Mouse (Mus musculus): ENCODE results near the gene Tspan14. TPM values are rescaled to one million over a fixed set of nuclear protein-coding genes. Genes with fewer than 3 reads are reported as not detected.

Gene Tspan14
- polyA plus RNA-seq, 1 experiment from 2014 or later = 72.3 TPM

GRCm38 (mm10) chr14:40928897-40929296 lies 37.7 kb downstream of the Tspan14 start:
- no peaks in the 10 kb centered on the region for H3K36me3 ChIP-seq
- H3K4me3 ChIP-seq (replicated peaks) = no peak overlapping the region
- no peaks in the 10 kb centered on the region for H3K9me3 ChIP-seq
- WGBS = 77% methylated on average over 5 of the region's 5 CpGs
- H3K27me3 ChIP-seq (replicated peaks) = no peaks in the 10 kb centered on the region
- ATAC-seq (ENCODE audit: insufficient read depth, low FRiP score, low read depth) = no peak
- H3K4me2 ChIP-seq = no peak overlapping the region
- no peak overlapping the region for H3K9ac ChIP-seq
- no peak overlapping the region for H3K27ac ChIP-seq
- peaks cover 23% of the 10 kb centered on the region; the same call in 1 of the 2 replicates for H3K4me1 ChIP-seq

DNA sequence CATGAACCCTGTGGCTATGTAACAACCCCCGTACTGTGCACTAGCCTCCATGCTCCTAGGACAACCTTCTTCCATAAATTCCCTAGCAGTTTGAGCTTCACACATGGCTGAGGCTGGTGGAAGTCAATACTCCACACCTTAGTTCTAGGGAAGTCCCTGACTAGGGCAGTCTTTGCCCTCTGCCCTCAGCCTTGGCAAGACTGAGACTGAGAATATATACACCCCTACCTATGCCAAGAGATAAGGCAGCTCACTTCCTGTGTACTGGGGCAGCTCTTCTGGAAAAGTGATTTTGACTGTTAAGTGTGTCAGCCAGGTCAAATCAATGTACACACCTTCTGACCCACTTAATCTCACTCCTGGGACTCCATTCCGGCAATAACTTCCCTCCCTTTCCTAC lies 39.6 kb downstream of the Tspan14 start:
- H3K4me1 ChIP-seq = peaks cover 18% of the 10 kb centered on the region; the same call in 1 of the 2 replicates
- WGBS = 42% methylated on average over 2 of the region's 2 CpGs
- no peak overlapping the region for H3K4me3 ChIP-seq (replicated peaks)
- no peak overlapping the region for H3K4me2 ChIP-seq
- no peak overlapping the region for H3K27ac ChIP-seq
- no peaks in the 10 kb centered on the region for H3K9me3 ChIP-seq
- ATAC-seq (ENCODE audit: insufficient read depth, low FRiP score, low read depth) = peak; percentile 83
- H3K36me3 ChIP-seq = no peaks in the 10 kb centered on the region
- no peaks in the 10 kb centered on the region for H3K27me3 ChIP-seq (replicated peaks)
- no peak overlapping the region for H3K9ac ChIP-seq

- Histone ChIP-seq H3K27ac (0 out of 2 replicates have a peak overlapping the region, but pooled peaks have one; percentile 23), H3K36me3 (no peaks in the 10 kb centered on the region), H3K4me2 (no peak overlapping the region), H3K9ac (no peak overlapping the region), H3K27me3 (replicated peaks) (no peaks in the 10 kb centered on the region), H3K4me1 (peaks cover 7% of the 10 kb centered on the region; the same call in 1 of the 2 replicates), H3K9me3 (no peaks in the 10 kb centered on the region), H3K4me3 (replicated peaks) (no peak overlapping the region)
- 0 out of 2 replicates have a peak, but pooled peaks have one; percentile 12 for ATAC-seq (ENCODE audit: insufficient read depth, low FRiP score, low read depth)
- WGBS = 38% methylated on average over 10 of the region's 10 CpGs
Observed at GRCm38 (mm10) chr14:40924378-40925113, 42.1 kb downstream of the Tspan14 start.

DNA sequence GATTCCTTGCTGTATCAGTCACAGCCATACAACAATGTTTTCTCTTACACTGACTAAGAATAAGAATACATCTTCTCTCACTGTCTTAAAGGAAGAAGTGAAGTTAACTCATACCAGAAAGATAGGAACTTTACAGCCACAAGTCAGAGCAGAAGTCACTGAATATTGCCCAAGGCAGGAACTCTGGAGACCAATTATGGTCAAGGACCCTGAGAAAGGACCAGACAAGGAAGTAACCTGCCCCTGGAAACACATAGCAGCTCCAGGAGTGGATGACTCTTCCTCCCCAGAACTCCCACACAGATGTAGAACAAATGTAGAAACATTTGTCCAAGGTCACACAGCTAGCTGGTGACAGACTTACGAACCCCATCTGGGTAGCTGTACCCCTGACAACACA lies 45.4 kb downstream of the Tspan14 start:
- no peaks in the 10 kb centered on the region for H3K27me3 ChIP-seq (replicated peaks)
- peaks cover 7% of the 10 kb centered on the region; the same call in 1 of the 2 replicates for H3K4me1 ChIP-seq
- no peak for ATAC-seq (ENCODE audit: insufficient read depth, low FRiP score, low read depth)
- H3K27ac ChIP-seq = no peak overlapping the region
- 95% methylated on average over 1 of the region's 1 CpGs for WGBS
- H3K36me3 ChIP-seq = no peaks in the 10 kb centered on the region
- no peak overlapping the region for H3K4me3 ChIP-seq (replicated peaks)
- no peak overlapping the region for H3K9ac ChIP-seq
- no peaks in the 10 kb centered on the region for H3K9me3 ChIP-seq
- no peak overlapping the region for H3K4me2 ChIP-seq

GRCm38 (mm10) chr14:40919521-40919920 lies 47.1 kb downstream of the Tspan14 start:
- no peak for ATAC-seq (ENCODE audit: insufficient read depth, low FRiP score, low read depth)
- no peaks in the 10 kb centered on the region for H3K9me3 ChIP-seq
- H3K27me3 ChIP-seq (replicated peaks) = no peaks in the 10 kb centered on the region
- no peak overlapping the region for H3K9ac ChIP-seq
- whole genome bisulfite sequencing = 79% methylated on average over 7 of the region's 7 CpGs
- no peak overlapping the region for H3K4me3 ChIP-seq (replicated peaks)
- H3K27ac ChIP-seq = no peak overlapping the region
- H3K36me3 ChIP-seq = peaks cover 6% of the 10 kb centered on the region; the same call in 1 of the 2 replicates
- H3K4me1 ChIP-seq = peaks cover 10% of the 10 kb centered on the region; the same call in 1 of the 2 replicates
- no peak overlapping the region for H3K4me2 ChIP-seq

DNA sequence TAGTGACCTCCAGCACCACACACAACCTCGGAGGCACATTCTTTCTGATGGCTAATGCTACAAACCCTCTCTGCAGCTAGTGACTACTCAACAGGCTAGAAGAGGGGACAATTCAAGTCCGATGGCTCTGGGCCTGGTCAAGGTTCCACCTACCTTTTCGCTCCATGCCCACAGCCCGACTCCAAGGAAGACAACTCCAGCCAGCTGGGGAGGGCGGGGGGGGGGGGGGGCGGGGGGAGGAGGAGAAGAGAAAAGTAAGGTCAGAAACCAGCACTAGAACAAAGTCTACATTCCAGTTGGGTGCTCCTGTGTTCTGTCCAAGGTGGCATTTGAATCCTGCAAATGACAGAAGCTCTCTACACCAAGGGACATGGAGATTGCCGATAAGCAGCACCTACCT lies 48.1 kb downstream of the Tspan14 start:
- peaks cover 8% of the 10 kb centered on the region for H3K36me3 ChIP-seq
- H3K27me3 ChIP-seq (replicated peaks) = no peaks in the 10 kb centered on the region
- no peak overlapping the region for H3K4me3 ChIP-seq (replicated peaks)
- H3K27ac ChIP-seq = no peak overlapping the region
- WGBS = 57% methylated on average over 7 of the region's 7 CpGs
- H3K9ac ChIP-seq = no peak overlapping the region
- no peak for ATAC-seq (ENCODE audit: insufficient read depth, low FRiP score, low read depth)
- H3K4me2 ChIP-seq = no peak overlapping the region
- H3K4me1 ChIP-seq = peaks cover 6% of the 10 kb centered on the region; the same call in 1 of the 2 replicates
- no peaks in the 10 kb centered on the region for H3K9me3 ChIP-seq

DNA sequence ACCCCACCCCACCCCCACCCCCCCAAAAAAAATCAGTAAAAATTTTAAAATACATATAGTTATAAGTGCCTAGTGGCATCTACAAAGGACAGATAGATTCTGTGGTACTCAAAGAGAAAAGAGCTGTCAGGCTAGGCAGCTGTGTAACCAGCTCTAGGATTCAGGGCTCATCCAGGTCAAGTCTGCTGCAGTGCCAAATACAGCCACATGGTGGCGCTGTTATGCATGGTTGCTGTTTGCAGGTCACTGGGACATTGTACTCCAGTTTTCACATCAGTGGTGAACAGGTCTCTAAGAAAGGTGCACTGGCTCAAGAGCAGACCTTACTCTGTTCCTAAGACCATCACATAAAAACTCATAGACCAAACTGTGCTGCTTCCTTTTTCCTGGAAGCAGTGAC lies 49.0 kb downstream of the Tspan14 start:
- Histone ChIP-seq H3K4me3 (replicated peaks) (no peak overlapping the region), H3K36me3 (peaks cover 14% of the 10 kb centered on the region), H3K4me1 (peaks cover 6% of the 10 kb centered on the region; the same call in 1 of the 2 replicates), H3K27ac (no peak overlapping the region), H3K9me3 (no peaks in the 10 kb centered on the region), H3K27me3 (replicated peaks) (no peaks in the 10 kb centered on the region), H3K9ac (no peak overlapping the region), H3K4me2 (no peak overlapping the region)
- no peak; the same call in 1 of the 2 replicates for ATAC-seq (ENCODE audit: insufficient read depth, low FRiP score, low read depth)
- 0% methylated on average over 1 of the region's 1 CpGs for WGBS

- peaks cover 14% of the 10 kb centered on the region for H3K36me3 ChIP-seq
- 87% methylated on average over 15 of the region's 15 CpGs for WGBS
Observed at GRCm38 (mm10) chr14:40916667-40917066, 49.9 kb downstream of the Tspan14 start.

DNA sequence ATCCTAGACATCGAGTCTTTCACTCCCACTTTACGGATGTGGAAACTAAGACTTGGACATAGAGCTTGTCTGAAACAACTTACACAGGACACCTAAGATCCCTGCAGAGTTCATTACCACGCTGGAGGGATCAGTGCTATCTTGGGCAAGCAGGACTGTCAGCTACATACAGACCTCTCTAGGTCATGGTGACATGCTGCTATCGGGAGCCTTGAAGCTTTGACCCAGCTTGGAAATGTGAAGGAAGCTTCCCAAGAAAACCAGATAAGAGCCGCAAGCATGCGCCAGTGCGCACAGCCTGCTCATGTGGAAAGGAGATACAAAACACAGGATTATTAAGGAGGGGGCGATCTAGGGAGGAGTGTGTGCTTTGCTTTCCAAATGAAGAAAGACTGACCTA lies 50.8 kb downstream of the Tspan14 start:
- Histone ChIP-seq H3K4me3 (replicated peaks) (no peak overlapping the region), H3K27ac (no peak overlapping the region), H3K4me2 (no peak overlapping the region), H3K36me3 (peaks cover 18% of the 10 kb centered on the region), H3K4me1 (peaks cover 6% of the 10 kb centered on the region; the same call in 1 of the 2 replicates), H3K9ac (no peak overlapping the region), H3K27me3 (replicated peaks) (no peaks in the 10 kb centered on the region), H3K9me3 (no peaks in the 10 kb centered on the region)
- no peak for ATAC-seq (ENCODE audit: insufficient read depth, low FRiP score, low read depth)
- WGBS = 83% methylated on average over 8 of the region's 8 CpGs

More at GRCm38 (mm10) chr14:40916667-40917066, 49.9 kb downstream of the Tspan14 start:
- Histone ChIP-seq H3K9ac (no peak overlapping the region), H3K4me3 (replicated peaks) (no peak overlapping the region), H3K27me3 (replicated peaks) (no peaks in the 10 kb centered on the region), H3K9me3 (no peaks in the 10 kb centered on the region), H3K4me1 (peaks cover 6% of the 10 kb centered on the region; the same call in 1 of the 2 replicates), H3K27ac (no peak overlapping the region), H3K4me2 (no peak overlapping the region)
- ATAC-seq (ENCODE audit: insufficient read depth, low FRiP score, low read depth) = no peak

- H3K27me3 ChIP-seq (replicated peaks) = no peaks in the 10 kb centered on the region
- H3K36me3 ChIP-seq = peaks cover 22% of the 10 kb centered on the region
- no peak overlapping the region for H3K4me3 ChIP-seq (replicated peaks)
- no peaks in the 10 kb centered on the region for H3K9me3 ChIP-seq
- peaks cover 6% of the 10 kb centered on the region; the same call in 1 of the 2 replicates for H3K4me1 ChIP-seq
- no peak overlapping the region for H3K9ac ChIP-seq
- ATAC-seq (ENCODE audit: insufficient read depth, low FRiP score, low read depth) = 0 out of 2 replicates have a peak, but pooled peaks have one; percentile 47
- WGBS = 60% methylated on average over 3 of the region's 3 CpGs
- H3K4me2 ChIP-seq = no peak overlapping the region
- H3K27ac ChIP-seq = peak overlapping the region; percentile 76
Observed at GRCm38 (mm10) chr14:40914701-40915100, 51.9 kb downstream of the Tspan14 start.

- H3K4me1 ChIP-seq = peaks cover 6% of the 10 kb centered on the region; the same call in 1 of the 2 replicates
- H3K27me3 ChIP-seq (replicated peaks) = no peaks in the 10 kb centered on the region
- H3K4me2 ChIP-seq = no peak overlapping the region
- H3K9me3 ChIP-seq = no peaks in the 10 kb centered on the region
- H3K27ac ChIP-seq = peak overlapping the region; percentile 76
- no peak overlapping the region for H3K4me3 ChIP-seq (replicated peaks)
- 74% methylated on average over 6 of the region's 6 CpGs for WGBS
- H3K9ac ChIP-seq = no peak overlapping the region
- peaks cover 28% of the 10 kb centered on the region for H3K36me3 ChIP-seq
- no peak for ATAC-seq (ENCODE audit: insufficient read depth, low FRiP score, low read depth)
Observed at GRCm38 (mm10) chr14:40913709-40914108, 52.9 kb downstream of the Tspan14 start.

DNA sequence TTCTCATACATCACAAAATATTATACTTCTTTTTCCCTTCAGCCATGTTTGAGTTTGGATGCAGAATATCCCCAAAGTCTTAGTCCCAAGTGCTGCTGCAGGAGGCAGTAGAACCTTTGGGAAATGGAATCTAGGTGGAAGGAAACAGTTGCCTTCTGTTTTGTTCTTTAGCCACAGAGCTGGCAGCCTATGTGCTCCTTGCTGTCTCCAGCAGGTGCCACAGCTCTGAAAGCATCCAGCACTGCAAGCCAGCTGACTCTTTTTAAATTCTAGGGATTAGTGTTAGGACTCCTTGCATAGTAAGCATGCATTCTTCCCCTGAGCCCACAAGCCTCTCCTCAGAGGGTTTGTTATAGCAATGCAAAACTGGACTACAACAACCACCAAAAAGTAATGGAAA lies 55.1 kb downstream of the Tspan14 start:
- no peak for ATAC-seq (ENCODE audit: insufficient read depth, low FRiP score, low read depth)
- Histone ChIP-seq H3K4me3 (replicated peaks) (no peak overlapping the region), H3K27ac (no peak overlapping the region), H3K36me3 (peaks cover 47% of the 10 kb centered on the region), H3K4me2 (no peak overlapping the region), H3K9me3 (no peaks in the 10 kb centered on the region), H3K27me3 (replicated peaks) (no peaks in the 10 kb centered on the region), H3K4me1 (0 out of 2 replicates have a peak, but pooled peaks cover 6% of the 10 kb centered on the region), H3K9ac (no peak overlapping the region)

Data from stomach, embryonic 15.5 days (tissue).